Mouse (Mus musculus) embryo, embryonic 10.5 days (tissue): ENCODE data around the gene Med29.
"Not testable (repeated sequence)": the region's sequence is repeated elsewhere in the genome, so short reads cannot be mapped to it uniquely, and the experiment has no call there.

Experiments
- DNase-seq: peaks from one replicate; pipeline ENCODE4 v3.0.0-alpha.2; 2015; ENCODE audit warnings: low spot score

Med29 gene

GRCm38 (mm10) chr7:28395425-28395824 is 2.9 kb upstream of the Med29 start:
- no peak for DNase-seq

- no peak for DNase-seq
These were observed 904 bp upstream of the Med29 start for GRCm38 (mm10) chr7:28393272-28393951.

DNA sequence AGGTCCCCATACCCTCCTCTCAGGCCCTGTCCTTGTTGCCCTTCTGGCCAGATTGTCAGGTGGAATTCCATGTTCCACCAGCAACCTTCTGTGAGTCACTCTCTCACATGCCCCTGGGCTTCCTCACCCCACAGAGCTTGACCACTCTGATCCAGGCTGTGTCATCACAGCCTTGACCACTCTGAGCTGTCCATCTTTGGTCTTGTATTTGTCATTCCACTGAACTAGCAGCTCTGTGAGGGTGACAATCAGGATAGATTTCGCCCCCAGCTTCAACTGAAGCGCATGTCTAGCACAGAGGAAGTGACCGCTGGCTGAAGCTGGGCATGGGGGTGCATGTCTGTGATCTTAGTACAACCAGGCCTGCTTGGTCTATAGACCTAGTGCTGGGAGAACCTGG is 2.2 kb downstream of the Med29 start:
- no peak for DNase-seq

DNA sequence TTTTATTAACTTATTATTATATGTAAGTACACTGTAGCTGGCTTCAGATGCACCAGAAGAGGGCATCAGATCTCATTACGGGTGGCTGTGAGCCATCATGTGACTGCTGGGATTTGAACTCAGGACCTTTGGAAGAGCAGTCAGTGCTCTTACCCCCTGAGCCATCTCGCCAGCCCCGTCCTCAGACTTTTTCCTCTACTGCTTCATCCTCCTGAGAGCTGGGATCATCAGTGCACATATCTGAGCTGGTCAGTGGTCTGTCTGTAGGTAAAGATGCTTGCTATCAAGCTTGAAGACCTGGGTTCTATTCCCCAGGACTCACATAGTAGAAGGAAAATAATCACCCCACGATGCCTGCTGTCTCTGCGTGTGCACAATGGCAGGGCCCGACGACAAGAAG is 5.1 kb downstream of the Med29 start:
- DNase-seq, result not testable (repeated sequence)

DNA sequence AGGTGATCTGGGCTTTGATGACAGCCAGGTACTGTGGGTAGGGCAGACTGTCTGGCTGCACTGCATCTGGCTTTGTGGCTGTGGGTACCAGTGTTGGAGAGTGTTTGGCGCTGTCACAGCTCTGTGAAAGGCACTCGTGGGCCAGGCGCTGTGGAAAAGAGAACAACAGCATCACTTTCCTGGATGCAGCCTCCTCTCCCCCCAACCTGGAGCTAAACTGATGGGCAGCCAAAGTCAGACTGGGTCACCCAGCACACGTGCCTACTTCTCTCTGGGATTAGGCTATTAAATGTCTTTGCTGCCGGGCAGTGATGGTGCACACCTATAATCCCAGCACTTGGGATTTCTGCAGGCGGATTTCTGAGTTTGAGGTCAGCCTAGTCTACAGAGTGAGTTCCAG is 5.6 kb downstream of the Med29 start:
- not testable (repeated sequence) for DNase-seq

DNA sequence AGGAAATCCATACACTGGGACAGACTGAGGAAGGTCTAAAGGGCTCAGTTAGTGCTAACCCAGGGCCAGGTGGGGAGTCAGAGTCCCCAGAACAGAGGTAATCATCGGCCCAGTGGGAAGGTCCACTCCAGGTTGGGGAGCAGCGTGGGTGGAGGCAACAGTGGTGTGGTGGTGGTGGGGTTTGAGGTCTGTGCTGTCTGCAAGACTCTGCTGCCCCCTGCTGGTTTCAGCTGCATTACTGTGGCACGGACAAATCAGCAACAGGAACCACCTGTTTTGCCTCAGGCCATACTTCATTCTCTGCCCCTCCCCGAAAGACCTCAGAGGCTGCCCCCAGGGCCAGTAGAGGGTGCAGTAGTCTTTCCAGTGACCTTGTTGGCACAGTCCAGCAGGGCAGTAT is 6.0 kb downstream of the Med29 start:
- peak; percentile 89 for DNase-seq

- no peak for DNase-seq
These were observed 6.5 kb downstream of the Med29 start for GRCm38 (mm10) chr7:28386007-28386406.

GRCm38 (mm10) chr7:28385196-28385595 is 7.3 kb downstream of the Med29 start:
- no peak for DNase-seq

DNA sequence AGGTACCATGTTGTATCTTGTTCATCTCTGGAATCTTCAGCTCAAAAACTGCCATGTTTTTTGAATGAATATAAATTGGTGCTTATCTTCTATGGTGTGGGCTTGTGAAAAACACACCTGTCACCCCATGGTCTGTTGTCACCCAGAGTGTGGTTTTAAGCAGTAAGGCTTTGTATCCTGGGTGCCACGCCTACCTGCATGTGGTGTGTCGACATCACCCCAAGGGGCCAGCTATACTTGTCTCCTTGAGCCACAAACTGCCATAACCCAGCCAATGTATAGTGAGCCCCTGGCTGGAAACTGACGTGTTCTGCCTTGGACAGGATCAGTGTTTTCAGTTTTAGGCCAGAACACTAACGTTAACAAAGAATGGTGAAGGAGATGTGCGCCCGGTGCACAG is 8.3 kb downstream of the Med29 start:
- no peak for DNase-seq

- no peak for DNase-seq
These were observed 8.9 kb downstream of the Med29 start for GRCm38 (mm10) chr7:28383606-28384005.

- DNase-seq, result no peak
These were observed 9.5 kb downstream of the Med29 start for GRCm38 (mm10) chr7:28382981-28383396.

GRCm38 (mm10) chr7:28382347-28382951 is 10.1 kb downstream of the Med29 start:
- peak; percentile 21 for DNase-seq

DNA sequence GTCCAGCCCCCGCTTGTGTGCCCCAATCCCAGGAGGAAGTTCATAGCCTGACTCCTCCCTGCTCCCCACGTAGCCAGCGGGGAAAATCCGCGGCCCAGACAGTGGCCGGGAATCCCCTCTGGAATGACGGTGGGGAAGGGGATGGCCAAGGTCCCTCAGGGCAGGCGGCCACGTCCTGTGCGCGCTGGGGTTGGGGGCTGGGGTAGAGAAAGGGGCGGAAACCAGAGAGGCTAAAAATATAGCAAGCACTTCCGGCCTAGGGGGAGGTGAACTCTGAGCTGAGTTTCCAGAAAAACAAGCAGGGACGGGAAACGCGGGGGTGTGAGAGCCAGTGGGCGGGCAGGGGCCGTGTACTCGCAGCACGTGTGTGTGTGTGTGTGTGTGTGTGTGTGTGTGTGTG is 10.6 kb downstream of the Med29 start:
- DNase-seq, result peak; percentile 86

DNA sequence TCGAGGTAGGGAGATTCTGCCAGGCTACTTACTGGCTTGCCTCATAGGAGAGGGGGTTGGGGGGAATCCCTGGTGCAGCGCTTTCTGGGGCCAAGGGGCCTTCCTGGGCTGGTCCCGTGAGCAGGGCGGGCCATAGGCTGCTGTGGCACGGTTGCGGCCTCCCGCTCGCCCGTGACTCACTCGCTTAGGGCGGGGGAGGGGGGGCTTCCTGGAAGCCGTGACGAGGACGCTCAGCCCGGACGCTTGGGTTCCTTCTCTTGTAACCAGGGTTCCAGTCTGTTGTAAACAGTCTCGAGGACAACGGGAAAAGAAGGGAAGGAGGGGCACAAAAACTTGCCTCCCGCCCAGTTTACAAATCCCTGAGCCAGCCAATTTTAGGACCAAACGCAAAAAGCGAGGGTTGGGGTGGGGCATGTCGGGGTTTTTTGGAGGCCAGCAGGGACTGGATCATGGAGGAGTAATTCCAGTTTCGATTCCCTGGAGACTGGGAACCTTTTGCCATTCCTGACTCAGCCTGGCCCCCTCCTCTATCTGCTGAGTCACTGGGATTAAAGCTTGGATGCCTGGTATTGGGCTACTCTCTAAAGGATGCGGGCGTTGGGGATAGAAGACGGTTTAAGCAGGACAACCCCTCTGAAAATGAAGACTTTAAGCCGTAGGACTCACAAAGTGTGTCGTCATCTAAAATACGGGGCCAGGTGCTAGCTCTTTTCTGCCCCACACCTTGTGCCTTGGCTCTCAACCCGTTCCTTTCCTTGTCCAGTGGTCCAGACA is 11.3 kb downstream of the Med29 start:
- DNase-seq, result peak; percentile 74

DNA sequence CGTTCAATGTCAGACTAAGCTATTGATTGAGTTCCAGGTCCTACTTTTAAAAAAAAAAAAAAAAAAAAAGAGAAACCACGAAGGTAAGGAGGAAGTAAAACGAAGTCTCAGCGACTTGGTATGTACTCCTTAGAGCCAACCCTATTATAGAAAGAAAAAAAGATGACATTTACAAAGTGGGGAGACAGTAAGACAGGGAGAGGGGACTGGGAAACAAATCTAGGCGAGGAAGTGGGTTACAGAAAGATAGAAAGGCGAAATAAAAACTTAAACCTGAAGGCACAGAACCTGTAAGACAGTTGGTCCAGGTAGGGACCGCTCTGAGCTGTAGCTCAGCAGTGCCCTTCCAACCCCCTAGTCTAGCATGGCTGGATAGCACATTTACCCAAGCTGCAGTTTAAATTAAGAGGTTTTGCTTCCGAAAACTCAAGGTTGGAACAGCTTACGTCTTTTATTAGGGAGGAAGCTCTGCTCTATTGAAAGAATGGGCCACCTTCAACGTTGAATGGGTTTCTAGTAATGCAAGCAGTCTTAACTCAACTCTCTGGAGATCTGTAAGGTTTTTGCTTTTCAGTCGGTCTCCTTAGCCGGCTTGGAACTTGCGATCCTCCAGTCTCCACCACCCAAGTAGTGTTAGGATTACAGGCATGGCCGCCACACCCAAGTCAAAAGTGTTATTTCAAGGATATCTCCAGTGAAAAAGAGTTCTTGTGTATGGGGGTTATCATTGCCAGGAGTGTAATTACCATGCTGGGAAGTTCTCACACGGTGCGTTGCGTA is 12.1 kb downstream of the Med29 start, which contains the start of gene Zfp36:
Zfp36 (minus strand) TSS at position 17 of the 780 bp plus-strand sequence.
- DNase-seq, result no peak

DNA sequence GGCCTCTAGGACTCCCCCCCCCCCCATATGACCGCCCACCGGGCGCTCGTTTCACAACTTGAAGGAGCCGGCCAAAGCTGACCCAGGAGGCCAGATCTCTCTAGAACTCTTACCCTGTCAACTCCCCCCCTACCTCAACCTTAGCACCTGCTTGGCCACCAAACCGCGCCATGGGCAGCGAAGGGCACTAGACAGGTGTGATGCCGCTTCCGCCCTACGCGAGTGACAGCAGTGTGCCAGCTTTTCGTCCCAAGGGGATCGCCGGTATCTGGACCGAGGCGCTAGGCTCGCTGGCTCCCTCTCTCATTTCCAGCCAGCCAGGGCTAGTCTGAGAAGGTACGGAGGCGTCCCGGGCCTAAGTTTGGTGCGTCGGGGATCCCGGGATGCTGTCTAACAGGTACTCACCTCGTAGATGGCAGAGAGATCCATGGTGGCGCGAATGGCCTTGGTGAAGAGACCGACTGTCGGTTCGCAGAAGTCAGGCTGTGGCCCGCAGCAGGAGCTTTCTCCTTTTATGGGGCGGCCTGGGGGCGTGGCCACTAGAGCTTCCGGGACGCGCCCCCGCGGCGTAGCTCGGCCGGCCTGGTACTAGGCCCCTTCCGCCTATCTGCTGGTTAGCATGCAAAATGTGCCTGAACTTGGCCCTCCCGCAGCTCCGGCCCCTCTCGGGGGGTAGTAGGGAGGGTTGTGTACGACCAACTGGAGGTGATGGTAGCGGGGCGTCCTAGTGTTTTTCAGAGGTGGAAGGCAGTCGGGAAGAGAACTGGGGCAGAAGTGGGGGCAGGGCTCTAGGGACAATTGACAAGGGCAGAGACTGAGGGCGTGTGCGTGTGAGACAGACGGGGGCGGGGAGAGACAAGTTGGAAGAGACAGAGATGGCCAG is 13.5 kb downstream of the Med29 start:
- peak; percentile 93 for DNase-seq

- DNase-seq, result peak; percentile 10
These were observed 14.3 kb downstream of the Med29 start for GRCm38 (mm10) chr7:28378066-28378690.

- DNase-seq, result no peak
These were observed 15.1 kb downstream of the Med29 start for GRCm38 (mm10) chr7:28377190-28378065.

DNA sequence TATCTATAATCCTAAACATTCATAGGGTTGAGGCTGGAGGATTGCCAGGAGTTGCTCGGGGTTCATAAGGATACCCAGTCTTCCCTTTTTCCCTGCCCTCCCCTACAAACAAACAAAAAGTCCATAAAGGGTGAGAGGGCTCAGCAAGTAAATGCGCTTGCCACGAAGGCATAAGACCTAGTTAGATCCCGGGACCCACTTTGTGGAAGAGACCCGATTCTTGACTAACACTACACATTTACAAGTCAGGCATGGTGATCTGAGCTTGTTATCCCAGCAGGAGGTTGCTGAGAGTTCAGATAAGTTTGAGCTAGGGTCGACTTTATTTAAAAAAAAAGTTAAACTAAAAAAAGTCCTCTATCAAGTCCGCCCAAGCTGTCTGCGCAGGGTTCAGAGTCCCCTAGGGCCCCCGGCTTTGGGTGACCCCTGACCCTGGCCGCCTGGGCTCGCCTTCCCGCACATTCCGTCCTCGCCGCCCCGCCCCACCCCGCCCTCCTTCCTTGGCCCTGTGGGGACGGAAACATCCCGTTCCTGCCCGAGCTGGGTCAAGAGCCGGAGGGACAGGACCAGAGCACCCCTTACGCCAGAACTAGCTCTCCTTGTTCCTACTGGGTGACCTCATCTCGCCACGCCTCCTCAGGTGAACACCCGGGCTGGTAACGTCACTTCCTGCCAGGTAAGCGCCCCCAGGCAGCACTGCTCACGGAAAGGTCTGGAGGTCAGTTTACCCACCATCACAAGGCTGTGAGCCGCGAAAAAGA is 16.3 kb downstream of the Med29 start:
- DNase-seq, result peak; percentile 72
